Mouse (Mus musculus): Measurements from ENCODE around the gene Chn2.

Gene Chn2

GRCm38 (mm10) chr6:54043536-54043935 lies 4.2 kb downstream of the Chn2 start:
- DNase-seq, result no peak

- peak; percentile 53 to 58 for DNase-seq
Measured at GRCm38 (mm10) chr6:54045748-54046721, 6.7 kb downstream of the Chn2 start.

- DNase-seq, result no peak
Measured at GRCm38 (mm10) chr6:54046884-54047747, 7.8 kb downstream of the Chn2 start.

GRCm38 (mm10) chr6:54048768-54049167 lies 9.4 kb downstream of the Chn2 start:
- DNase-seq, result no peak

GRCm38 (mm10) chr6:54051173-54051572 lies 11.8 kb downstream of the Chn2 start:
- no peak for DNase-seq

GRCm38 (mm10) chr6:54052124-54052523 lies 12.8 kb downstream of the Chn2 start:
- no peak for DNase-seq

- no peak for DNase-seq
Measured at GRCm38 (mm10) chr6:54052666-54053065, 13.3 kb downstream of the Chn2 start.

GRCm38 (mm10) chr6:54053316-54053715 lies 14.0 kb downstream of the Chn2 start:
- no peak for DNase-seq

- no peak for DNase-seq
Measured at GRCm38 (mm10) chr6:54055387-54055786, 16.0 kb downstream of the Chn2 start.

- no peak for DNase-seq
Measured at GRCm38 (mm10) chr6:54056548-54057532, 17.5 kb downstream of the Chn2 start.

- no peak for DNase-seq
Measured at GRCm38 (mm10) chr6:54057661-54058060, 18.3 kb downstream of the Chn2 start.

GRCm38 (mm10) chr6:54058837-54059236 lies 19.5 kb downstream of the Chn2 start:
- no peak for DNase-seq

GRCm38 (mm10) chr6:54060258-54060657 lies 20.9 kb downstream of the Chn2 start:
- DNase-seq, result no peak

- DNase-seq, result peak in 1 of 2 experiments; percentile 48
Measured at GRCm38 (mm10) chr6:54061375-54061774, 22.0 kb downstream of the Chn2 start.

GRCm38 (mm10) chr6:54063878-54064277 lies 24.5 kb downstream of the Chn2 start:
- DNase-seq, result no peak

- DNase-seq, result peak in 1 of 2 experiments; percentile 1
Measured at GRCm38 (mm10) chr6:54067380-54067779, 28.0 kb downstream of the Chn2 start.

GRCm38 (mm10) chr6:54068882-54069281 lies 29.5 kb downstream of the Chn2 start:
- DNase-seq, result no peak

GRCm38 (mm10) chr6:54070736-54071135 lies 31.4 kb downstream of the Chn2 start:
- peak; percentile 93 to 96 for DNase-seq

- peak in 1 of 2 experiments; percentile 35 for DNase-seq
Measured at GRCm38 (mm10) chr6:54071478-54071877, 32.1 kb downstream of the Chn2 start.

GRCm38 (mm10) chr6:54074454-54074853 lies 35.1 kb downstream of the Chn2 start:
- DNase-seq, result no peak

- DNase-seq, result peak; percentile 66 to 77
Measured at GRCm38 (mm10) chr6:54075419-54075818, 36.1 kb downstream of the Chn2 start.

GRCm38 (mm10) chr6:54076625-54077024 lies 37.3 kb downstream of the Chn2 start:
- DNase-seq, result no peak
